Mouse (Mus musculus): ENCODE measurements around the gene Zic4. TPM values are rescaled to one million over a fixed set of nuclear protein-coding genes. Genes with fewer than 3 reads are reported as not detected.

Zic4 gene
- polyA plus RNA-seq, 1 experiment from 2014 or later = not detected

DNA sequence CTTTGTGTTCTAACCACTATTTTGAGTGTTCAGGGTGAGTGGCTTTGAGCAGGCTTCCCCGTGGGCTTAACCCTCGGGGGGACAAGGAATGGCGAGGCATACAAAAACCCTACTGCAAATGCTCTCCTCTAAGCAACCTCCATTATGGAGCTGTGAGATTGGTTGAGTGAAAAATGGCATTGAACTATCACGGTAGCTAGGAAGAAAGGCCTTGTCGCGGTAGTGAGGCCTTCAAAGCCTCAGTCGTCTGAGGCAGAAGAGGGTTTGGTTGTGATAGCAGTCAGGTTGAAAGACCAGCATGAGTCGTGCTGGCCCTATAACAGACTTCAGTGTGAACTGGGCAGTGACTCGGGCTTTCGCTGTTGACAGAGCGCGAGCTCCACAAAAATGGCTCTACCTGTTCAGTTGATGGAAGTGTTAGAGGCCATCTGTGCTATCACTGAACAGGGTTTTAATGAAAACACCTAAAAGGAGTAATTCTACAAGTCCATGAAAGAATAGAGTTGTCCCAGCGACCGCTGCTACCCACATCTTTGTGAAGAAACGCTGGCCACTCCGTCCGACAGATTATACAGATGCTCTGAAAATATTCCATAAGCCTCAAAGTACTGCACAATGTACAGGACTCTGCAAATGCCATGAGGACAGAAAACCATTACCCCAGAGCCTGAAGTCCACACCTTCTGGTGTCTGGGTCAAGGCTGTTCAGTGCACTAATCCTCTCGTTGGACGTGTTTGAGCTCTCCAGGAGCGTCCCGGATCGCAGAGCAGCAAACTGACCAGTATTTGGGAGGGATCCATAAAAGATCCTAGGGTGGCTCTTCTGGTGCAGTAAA is 7.6 kb upstream of the Zic4 start:
- Histone ChIP-seq H3K27me3 (ENCODE audit: control insufficient read depth, insufficient read depth, low read length) (peaks cover 85% of the 10 kb centered on the region), H3K36me3 (ENCODE audit: control insufficient read depth, insufficient read depth, low read length) (no peaks in the 10 kb centered on the region), H3K4me2 (ENCODE audit: low read depth, low read length) (no peak overlapping the region), H3K9me3 (replicated peaks; ENCODE audit: control insufficient read depth, low read length) (no peaks in the 10 kb centered on the region), H3K9ac (ENCODE audit: low read length) (no peak overlapping the region), H3K4me3 (replicated peaks; ENCODE audit: low read length) (no peak overlapping the region), H3K4me1 (ENCODE audit: control insufficient read depth, insufficient read depth, low read length) (no peaks in the 10 kb centered on the region), H3K27ac (ENCODE audit: low read length) (no peak overlapping the region)
- ATAC-seq (ENCODE audit: insufficient read depth, low FRiP score) = no peak
- 7% methylated on average over 22 of the region's 22 CpGs for WGBS

DNA sequence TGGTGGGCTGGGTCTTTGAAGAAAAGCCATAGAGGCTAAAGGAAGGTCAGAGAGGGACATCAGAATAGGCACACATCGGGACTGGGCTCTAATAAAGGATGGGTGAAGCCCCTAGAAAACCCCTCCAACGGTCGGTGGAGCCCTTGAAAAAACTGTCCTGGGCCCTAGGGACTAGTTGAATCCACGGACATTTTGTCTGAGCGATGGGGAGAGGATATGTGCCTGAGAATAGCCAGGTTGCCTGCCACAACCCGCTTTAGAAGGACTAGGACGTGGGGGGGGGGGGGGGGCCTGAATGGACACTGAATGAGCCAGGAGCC is 7.0 kb upstream of the Zic4 start:
- Histone ChIP-seq H3K4me1 (ENCODE audit: control insufficient read depth, insufficient read depth, low read length) (no peaks in the 10 kb centered on the region), H3K4me2 (ENCODE audit: low read depth, low read length) (no peak overlapping the region), H3K36me3 (ENCODE audit: control insufficient read depth, insufficient read depth, low read length) (no peaks in the 10 kb centered on the region), H3K9me3 (replicated peaks; ENCODE audit: control insufficient read depth, low read length) (no peaks in the 10 kb centered on the region), H3K27ac (ENCODE audit: low read length) (no peak overlapping the region), H3K27me3 (ENCODE audit: control insufficient read depth, insufficient read depth, low read length) (peaks cover 87% of the 10 kb centered on the region), H3K4me3 (replicated peaks; ENCODE audit: low read length) (peak overlapping the region; percentile 21; the same call in 1 of the 2 replicates), H3K9ac (ENCODE audit: low read length) (no peak overlapping the region)
- no peak for ATAC-seq (ENCODE audit: insufficient read depth, low FRiP score)
- WGBS = 2% methylated on average over 7 of the region's 7 CpGs

DNA sequence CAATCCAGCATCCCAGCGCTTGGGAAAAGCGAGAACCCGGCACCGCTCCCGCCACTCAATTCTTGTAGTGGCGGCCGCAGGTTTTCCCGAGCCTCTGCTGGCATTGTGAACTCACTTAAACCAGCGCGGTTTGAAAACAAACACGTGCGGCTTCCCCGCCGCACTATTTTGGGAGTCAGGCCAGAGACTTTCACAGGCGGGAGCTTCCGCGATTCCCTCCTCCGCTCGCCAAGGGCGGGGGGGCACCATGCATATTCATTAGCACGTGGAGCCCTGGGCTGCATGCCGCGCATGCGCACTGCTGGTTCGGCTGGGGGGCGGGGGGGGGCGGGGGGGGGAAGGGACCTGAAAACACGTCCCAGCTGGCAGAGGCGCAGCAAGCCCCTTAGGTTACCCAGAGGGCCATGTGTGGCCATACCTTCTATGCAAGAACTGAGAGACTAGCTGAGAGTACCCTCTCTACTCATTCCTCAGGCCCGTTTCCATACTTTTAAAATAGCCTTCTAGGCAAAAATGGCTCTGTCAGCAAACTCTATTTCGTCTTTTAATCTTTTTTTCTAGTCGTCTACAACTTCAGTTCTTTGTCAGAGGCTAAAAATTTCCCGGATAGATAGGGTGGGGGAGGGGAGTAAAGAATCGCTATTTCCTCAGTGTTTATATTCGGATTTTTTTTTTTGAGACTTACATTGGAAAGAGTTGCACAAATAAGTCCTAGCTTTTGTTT is 6.4 kb upstream of the Zic4 start:
- Histone ChIP-seq H3K4me2 (ENCODE audit: low read depth, low read length) (peak overlapping the region; percentile 26), H3K4me1 (ENCODE audit: control insufficient read depth, insufficient read depth, low read length) (no peaks in the 10 kb centered on the region), H3K9me3 (replicated peaks; ENCODE audit: control insufficient read depth, low read length) (no peaks in the 10 kb centered on the region), H3K36me3 (ENCODE audit: control insufficient read depth, insufficient read depth, low read length) (no peaks in the 10 kb centered on the region), H3K9ac (ENCODE audit: low read length) (no peak overlapping the region), H3K27ac (ENCODE audit: low read length) (no peak overlapping the region), H3K4me3 (replicated peaks; ENCODE audit: low read length) (peak overlapping the region; percentile 21; the same call in 1 of the 2 replicates), H3K27me3 (ENCODE audit: control insufficient read depth, insufficient read depth, low read length) (peaks cover 86% of the 10 kb centered on the region)
- no peak for ATAC-seq (ENCODE audit: insufficient read depth, low FRiP score)
- WGBS = 1% methylated on average over 34 of the region's 35 CpGs

DNA sequence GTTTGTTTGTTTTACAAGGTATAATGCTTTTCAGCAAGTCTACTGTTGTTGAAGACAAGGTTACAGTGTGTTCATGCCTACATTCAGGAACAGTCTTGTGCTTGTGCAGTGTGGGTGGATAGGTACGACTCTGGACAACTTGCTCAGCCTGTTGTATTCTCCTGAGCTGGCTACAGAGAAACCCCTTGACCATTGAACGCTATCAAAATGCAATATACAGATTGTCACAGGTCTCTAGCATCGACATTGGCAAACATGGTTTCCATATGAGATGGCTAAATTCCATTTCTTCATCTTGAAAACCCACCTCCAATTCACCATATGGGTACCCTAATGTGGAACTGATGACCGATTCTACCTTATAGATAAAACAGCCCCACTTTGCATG is 5.9 kb upstream of the Zic4 start:
- Histone ChIP-seq H3K27ac (ENCODE audit: low read length) (no peak overlapping the region), H3K9me3 (replicated peaks; ENCODE audit: control insufficient read depth, low read length) (no peaks in the 10 kb centered on the region), H3K4me1 (ENCODE audit: control insufficient read depth, insufficient read depth, low read length) (no peaks in the 10 kb centered on the region), H3K9ac (ENCODE audit: low read length) (no peak overlapping the region), H3K4me2 (ENCODE audit: low read depth, low read length) (no peak overlapping the region), H3K4me3 (replicated peaks; ENCODE audit: low read length) (no peak overlapping the region), H3K36me3 (ENCODE audit: control insufficient read depth, insufficient read depth, low read length) (no peaks in the 10 kb centered on the region), H3K27me3 (ENCODE audit: control insufficient read depth, insufficient read depth, low read length) (peaks cover 86% of the 10 kb centered on the region)
- ATAC-seq (ENCODE audit: insufficient read depth, low FRiP score) = no peak
- WGBS = 18% methylated on average over 4 of the region's 4 CpGs

GRCm38 (mm10) chr9:91357321-91357720 is 4.9 kb upstream of the Zic4 start:
- H3K27ac ChIP-seq (ENCODE audit: low read length) = no peak overlapping the region
- no peak overlapping the region for H3K9ac ChIP-seq (ENCODE audit: low read length)
- ATAC-seq (ENCODE audit: insufficient read depth, low FRiP score) = no peak
- no peaks in the 10 kb centered on the region; the same call in 1 of the 2 replicates for H3K9me3 ChIP-seq (replicated peaks; ENCODE audit: control insufficient read depth, low read length)
- no peak overlapping the region for H3K4me2 ChIP-seq (ENCODE audit: low read depth, low read length)
- H3K27me3 ChIP-seq (ENCODE audit: control insufficient read depth, insufficient read depth, low read length) = peaks cover 86% of the 10 kb centered on the region
- 11% methylated on average over 3 of the region's 3 CpGs for WGBS
- peaks cover 1% of the 10 kb centered on the region; the same call in 1 of the 2 replicates for H3K4me1 ChIP-seq (ENCODE audit: control insufficient read depth, insufficient read depth, low read length)
- no peaks in the 10 kb centered on the region for H3K36me3 ChIP-seq (ENCODE audit: control insufficient read depth, insufficient read depth, low read length)
- no peak overlapping the region for H3K4me3 ChIP-seq (replicated peaks; ENCODE audit: low read length)

DNA sequence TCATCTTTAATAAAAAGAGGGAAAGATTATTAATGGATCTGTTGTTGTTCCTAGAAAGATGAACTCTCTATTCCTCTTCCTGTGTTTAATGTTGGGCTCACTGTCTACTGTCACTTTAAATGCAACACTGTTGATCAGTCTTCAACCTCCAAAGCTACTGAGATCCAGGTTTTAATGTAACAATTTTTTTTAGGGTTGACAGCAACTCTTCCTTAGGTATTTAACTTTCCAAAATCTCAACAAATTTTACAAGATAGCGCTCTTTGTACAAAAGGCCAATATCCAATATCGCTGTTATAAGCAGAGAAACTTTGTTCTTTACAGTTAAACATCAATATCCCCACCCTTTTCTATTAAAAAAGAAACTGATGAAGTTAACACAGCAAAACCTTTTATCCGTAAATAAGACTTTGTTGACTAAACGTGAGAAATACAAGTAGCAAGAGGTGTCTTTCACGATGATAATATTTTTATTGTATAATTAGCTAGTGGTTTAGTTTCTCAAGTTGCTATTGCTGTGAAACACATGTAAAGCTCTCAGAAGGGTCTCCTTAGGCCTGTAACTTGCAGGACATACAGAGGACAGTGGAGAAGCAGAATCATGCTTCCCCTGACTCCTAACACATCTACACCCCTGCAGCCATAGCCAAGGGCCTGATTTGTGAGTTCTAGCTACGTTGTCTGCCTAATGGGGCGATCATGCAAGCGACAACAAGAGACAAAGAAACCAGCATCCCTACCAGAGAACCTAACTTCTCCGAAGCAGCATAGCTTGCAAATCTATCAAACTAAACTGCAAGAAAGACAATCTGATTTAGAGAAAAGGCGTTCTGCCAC is 3.1 kb upstream of the Zic4 start:
- whole genome bisulfite sequencing = 13% methylated on average over 10 of the region's 10 CpGs
- H3K27me3 ChIP-seq (ENCODE audit: control insufficient read depth, insufficient read depth, low read length) = peaks cover 87% of the 10 kb centered on the region
- H3K36me3 ChIP-seq (ENCODE audit: control insufficient read depth, insufficient read depth, low read length) = no peaks in the 10 kb centered on the region
- no peak for ATAC-seq (ENCODE audit: insufficient read depth, low FRiP score)
- H3K4me2 ChIP-seq (ENCODE audit: low read depth, low read length) = no peak overlapping the region
- H3K9ac ChIP-seq (ENCODE audit: low read length) = no peak overlapping the region
- peaks cover 2% of the 10 kb centered on the region; the same call in 1 of the 2 replicates for H3K4me1 ChIP-seq (ENCODE audit: control insufficient read depth, insufficient read depth, low read length)
- H3K9me3 ChIP-seq (replicated peaks; ENCODE audit: control insufficient read depth, low read length) = no peaks in the 10 kb centered on the region; the same call in 1 of the 2 replicates
- H3K4me3 ChIP-seq (replicated peaks; ENCODE audit: low read length) = no peak overlapping the region
- no peak overlapping the region for H3K27ac ChIP-seq (ENCODE audit: low read length)

GRCm38 (mm10) chr9:91360151-91361032 is 1.8 kb upstream of the Zic4 start:
- Histone ChIP-seq H3K27me3 (ENCODE audit: control insufficient read depth, insufficient read depth, low read length) (peaks cover 85% of the 10 kb centered on the region), H3K27ac (ENCODE audit: low read length) (no peak overlapping the region), H3K9me3 (replicated peaks; ENCODE audit: control insufficient read depth, low read length) (no peaks in the 10 kb centered on the region; the same call in 1 of the 2 replicates), H3K36me3 (ENCODE audit: control insufficient read depth, insufficient read depth, low read length) (no peaks in the 10 kb centered on the region), H3K4me3 (replicated peaks; ENCODE audit: low read length) (no peak overlapping the region), H3K4me2 (ENCODE audit: low read depth, low read length) (no peak overlapping the region), H3K9ac (ENCODE audit: low read length) (no peak overlapping the region), H3K4me1 (ENCODE audit: control insufficient read depth, insufficient read depth, low read length) (peaks cover 14% of the 10 kb centered on the region)
- ATAC-seq (ENCODE audit: insufficient read depth, low FRiP score) = no peak
- 6% methylated on average over 21 of the region's 21 CpGs for WGBS

DNA sequence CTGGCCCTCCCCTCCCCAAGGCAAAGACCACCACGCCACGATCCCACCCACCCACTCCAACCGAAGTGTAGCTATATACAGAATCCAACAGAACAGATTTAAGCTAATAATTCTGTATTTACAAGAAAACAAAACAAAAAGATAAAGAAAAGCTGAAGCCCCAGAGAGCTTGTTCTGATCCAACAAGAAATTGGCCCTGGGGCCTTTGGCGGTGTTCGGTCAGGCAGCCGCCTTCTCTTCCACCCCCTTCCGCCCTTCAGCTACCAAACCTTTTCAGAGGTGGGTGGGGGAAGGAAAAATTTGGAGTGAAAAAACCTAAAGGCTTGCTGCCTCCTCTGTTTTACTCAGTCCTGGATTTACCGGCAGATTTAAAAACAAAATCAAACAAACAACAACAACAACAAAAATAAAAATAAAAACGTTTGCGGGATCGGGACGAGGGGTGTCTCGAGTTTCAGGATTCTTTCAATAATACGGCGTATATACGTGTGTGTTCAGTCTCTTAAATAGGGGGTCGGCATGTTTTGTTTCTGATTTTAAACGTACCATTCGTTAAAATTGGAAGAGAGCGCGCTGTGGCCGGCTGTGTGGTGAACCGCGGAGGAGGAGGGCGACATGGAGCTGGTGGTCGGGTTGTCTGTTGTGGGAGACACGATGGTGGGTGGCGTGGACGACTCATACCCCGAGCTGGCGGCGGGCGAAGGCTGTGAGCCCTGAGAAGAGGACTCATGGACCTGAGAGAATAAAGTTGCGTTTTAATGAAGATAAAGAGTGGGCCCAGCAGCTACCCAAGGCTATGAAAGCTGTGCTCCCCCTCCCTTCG is 969 bp upstream of the Zic4 start:
- Histone ChIP-seq H3K36me3 (ENCODE audit: control insufficient read depth, insufficient read depth, low read length) (no peaks in the 10 kb centered on the region), H3K4me2 (ENCODE audit: low read depth, low read length) (no peak overlapping the region), H3K4me1 (ENCODE audit: control insufficient read depth, insufficient read depth, low read length) (peaks cover 14% of the 10 kb centered on the region), H3K27ac (ENCODE audit: low read length) (no peak overlapping the region), H3K4me3 (replicated peaks; ENCODE audit: low read length) (no peak overlapping the region), H3K27me3 (ENCODE audit: control insufficient read depth, insufficient read depth, low read length) (peaks cover 83% of the 10 kb centered on the region), H3K9ac (ENCODE audit: low read length) (no peak overlapping the region), H3K9me3 (replicated peaks; ENCODE audit: control insufficient read depth, low read length) (no peaks in the 10 kb centered on the region; the same call in 1 of the 2 replicates)
- WGBS = 2% methylated on average over 35 of the region's 35 CpGs
- ATAC-seq (ENCODE audit: insufficient read depth, low FRiP score) = no peak
